Mouse (Mus musculus) CD4-positive, CD25-positive, alpha-beta regulatory T cell, adult 2 months (primary cell): Measurements from ENCODE around the gene Kcnj10.
A peak's percentile ranks its signal among the peaks of the same experiment; 100 is the strongest.

Source experiments
- DNase-seq: peaks from one replicate; pipeline ENCODE4 v3.0.0-alpha.2; 2012; ENCODE audit warnings: low read depth, low spot score

Kcnj10 gene

GRCm38 (mm10) chr1:172340729-172341321 is at the start of gene Kcnj10:
Gene Kcnj10, plus strand, starts transcription at chr1:172341210.
- DNase-seq: peak; percentile 74

GRCm38 (mm10) chr1:172292880-172293279 is 48.1 kb upstream of the Kcnj10 start:
- DNase-seq: no peak

- no peak for DNase-seq
These were observed 47.6 kb upstream of the Kcnj10 start for GRCm38 (mm10) chr1:172293449-172293848.

- DNase-seq: no peak
These were observed 45.2 kb upstream of the Kcnj10 start for GRCm38 (mm10) chr1:172295751-172296197.

- DNase-seq: no peak
These were observed 44.0 kb upstream of the Kcnj10 start for GRCm38 (mm10) chr1:172296816-172297510.

- DNase-seq: no peak
These were observed 43.1 kb upstream of the Kcnj10 start, which contains the start of gene Atp1a2 for GRCm38 (mm10) chr1:172297611-172298537. Gene Atp1a2, minus strand, starts transcription at chr1:172298064.

GRCm38 (mm10) chr1:172299528-172299927 is 41.5 kb upstream of the Kcnj10 start:
- DNase-seq: no peak

GRCm38 (mm10) chr1:172300247-172300646 is 40.8 kb upstream of the Kcnj10 start:
- DNase-seq: no peak

GRCm38 (mm10) chr1:172301180-172301579 is 39.8 kb upstream of the Kcnj10 start:
- DNase-seq: no peak

GRCm38 (mm10) chr1:172302311-172302710 is 38.7 kb upstream of the Kcnj10 start:
- no peak for DNase-seq

- DNase-seq: no peak
These were observed 38.2 kb upstream of the Kcnj10 start for GRCm38 (mm10) chr1:172302851-172303250.

- DNase-seq: no peak
These were observed 36.6 kb upstream of the Kcnj10 start for GRCm38 (mm10) chr1:172304443-172304842.

- no peak for DNase-seq
These were observed 35.9 kb upstream of the Kcnj10 start for GRCm38 (mm10) chr1:172305153-172305552.

- DNase-seq: peak; percentile 56
These were observed 35.4 kb upstream of the Kcnj10 start for GRCm38 (mm10) chr1:172305635-172306034.

- peak; percentile 44 for DNase-seq
These were observed 34.8 kb upstream of the Kcnj10 start for GRCm38 (mm10) chr1:172306196-172306595.

- no peak for DNase-seq
These were observed 34.1 kb upstream of the Kcnj10 start for GRCm38 (mm10) chr1:172306885-172307284.

GRCm38 (mm10) chr1:172307936-172308335 is 33.1 kb upstream of the Kcnj10 start:
- DNase-seq: no peak

- no peak for DNase-seq
These were observed 32.6 kb upstream of the Kcnj10 start for GRCm38 (mm10) chr1:172308409-172308808.

GRCm38 (mm10) chr1:172309699-172310398 is 31.2 kb upstream of the Kcnj10 start:
- DNase-seq: peak; percentile 96

GRCm38 (mm10) chr1:172311248-172311906 is 29.6 kb upstream of the Kcnj10 start:
- DNase-seq: peak; percentile 85
